Mouse (Mus musculus): ENCODE measurements around the gene Nfia.

Gene Nfia

GRCm38 (mm10) chr4:97947484-97947883 is 174.9 kb downstream of the Nfia start:
- no peak for DNase-seq (ENCODE audit: low spot score in 2 of 2)

GRCm38 (mm10) chr4:97948250-97948649 is 175.7 kb downstream of the Nfia start:
- DNase-seq (ENCODE audit: low spot score in 2 of 2) = no peak

- peak in 1 of 2 experiments; percentile 39 for DNase-seq (ENCODE audit: low spot score in 2 of 2)
Observed at GRCm38 (mm10) chr4:97950341-97951071, 178.0 kb downstream of the Nfia start.

GRCm38 (mm10) chr4:97953886-97954285 is 181.4 kb downstream of the Nfia start:
- DNase-seq (ENCODE audit: low spot score in 2 of 2) = peak in 1 of 2 experiments; percentile 34

GRCm38 (mm10) chr4:97958121-97958520 is 185.6 kb downstream of the Nfia start:
- DNase-seq (ENCODE audit: low spot score in 2 of 2) = no peak

- DNase-seq (ENCODE audit: low spot score in 2 of 2) = no peak
Observed at GRCm38 (mm10) chr4:97962856-97963255, 190.3 kb downstream of the Nfia start.

- DNase-seq (ENCODE audit: low spot score in 2 of 2) = no peak
Observed at GRCm38 (mm10) chr4:97963951-97964350, 191.4 kb downstream of the Nfia start.

GRCm38 (mm10) chr4:97968786-97969348 is 196.3 kb downstream of the Nfia start:
- DNase-seq (ENCODE audit: low spot score in 2 of 2) = no peak

- DNase-seq (ENCODE audit: low spot score in 2 of 2) = no peak
Observed at GRCm38 (mm10) chr4:97973064-97973463, 200.5 kb downstream of the Nfia start.

GRCm38 (mm10) chr4:97974037-97974436 is 201.5 kb downstream of the Nfia start:
- no peak for DNase-seq (ENCODE audit: low spot score in 2 of 2)

- no peak for DNase-seq (ENCODE audit: low spot score in 2 of 2)
Observed at GRCm38 (mm10) chr4:97976891-97977290, 204.4 kb downstream of the Nfia start.

GRCm38 (mm10) chr4:97984361-97984760 is 211.8 kb downstream of the Nfia start:
- no peak for DNase-seq (ENCODE audit: low spot score in 2 of 2)

- no peak for DNase-seq (ENCODE audit: low spot score in 2 of 2)
Observed at GRCm38 (mm10) chr4:97986056-97986734, 213.7 kb downstream of the Nfia start.

GRCm38 (mm10) chr4:97986735-97987075 is 214.2 kb downstream of the Nfia start:
- no peak for DNase-seq (ENCODE audit: low spot score in 2 of 2)

GRCm38 (mm10) chr4:97988703-97989102 is 216.2 kb downstream of the Nfia start:
- DNase-seq (ENCODE audit: low spot score in 2 of 2) = no peak

- no peak for DNase-seq (ENCODE audit: low spot score in 2 of 2)
Observed at GRCm38 (mm10) chr4:97990431-97990830, 217.9 kb downstream of the Nfia start.

- DNase-seq (ENCODE audit: low spot score in 2 of 2) = no peak
Observed at GRCm38 (mm10) chr4:97991395-97991794, 218.9 kb downstream of the Nfia start.

- DNase-seq (ENCODE audit: low spot score in 2 of 2) = no peak
Observed at GRCm38 (mm10) chr4:97991880-97992279, 219.3 kb downstream of the Nfia start.

- no peak for DNase-seq (ENCODE audit: low spot score in 2 of 2)
Observed at GRCm38 (mm10) chr4:97995911-97996712, 223.6 kb downstream of the Nfia start.

- peak; percentile 34 to 48 for DNase-seq (ENCODE audit: low spot score in 2 of 2)
Observed at GRCm38 (mm10) chr4:97997151-97997817, 224.8 kb downstream of the Nfia start.

GRCm38 (mm10) chr4:98002206-98002605 is 229.7 kb downstream of the Nfia start:
- no peak for DNase-seq (ENCODE audit: low spot score in 2 of 2)

Measured in right cerebral cortex, postnatal 10 days (tissue).